Mouse (Mus musculus) bone marrow macrophage, adult 2 months (primary cell): ENCODE results near the gene Otub1. TPM values are rescaled to one million over a fixed set of nuclear protein-coding genes. Genes with fewer than 3 reads are reported as not detected.

ENCODE experiments used
- H3K27ac ChIP-seq: 2 replicates; pipeline ENCODE4 v1.5.1; 2012; ENCODE audit warnings: low read depth, low read length; ENCODE audit not compliant: insufficient read depth
- H3K4me1 ChIP-seq: 2 replicates; pipeline ENCODE4 v1.6.1; 2012; ENCODE audit warnings: low read length; ENCODE audit not compliant: control insufficient read depth, insufficient read depth
- H3K4me3 ChIP-seq: 2 replicates; pipeline ENCODE4 v1.5.1; 2012; ENCODE audit warnings: mild to moderate bottlenecking, low read length, moderate library complexity; ENCODE audit not compliant: insufficient read depth
- CTCF ChIP-seq: IDR thresholded peaks from 2 replicates; pipeline ENCODE4 v1.5.1; 2012; ENCODE audit warnings: low read depth, mild to moderate bottlenecking, low read length, moderate library complexity
- POLR2A ChIP-seq: IDR thresholded peaks from 2 replicates; pipeline ENCODE4 v1.6.1; 2012; ENCODE audit warnings: mild to moderate bottlenecking, low read depth, low read length, borderline replicate concordance
- polyA plus RNA-seq: library from polyadenylated mRNA; stranded (reverse); fragments of >200 nt; gene quantifications from 2 replicates; pipeline ENCODE4 v1.2.4, GENCODE M21; 2012; ENCODE audit not compliant: missing spikeins, insufficient read depth, insufficient read length

Otub1 gene
- polyA plus RNA-seq, 1 experiment: 88.1 TPM

DNA sequence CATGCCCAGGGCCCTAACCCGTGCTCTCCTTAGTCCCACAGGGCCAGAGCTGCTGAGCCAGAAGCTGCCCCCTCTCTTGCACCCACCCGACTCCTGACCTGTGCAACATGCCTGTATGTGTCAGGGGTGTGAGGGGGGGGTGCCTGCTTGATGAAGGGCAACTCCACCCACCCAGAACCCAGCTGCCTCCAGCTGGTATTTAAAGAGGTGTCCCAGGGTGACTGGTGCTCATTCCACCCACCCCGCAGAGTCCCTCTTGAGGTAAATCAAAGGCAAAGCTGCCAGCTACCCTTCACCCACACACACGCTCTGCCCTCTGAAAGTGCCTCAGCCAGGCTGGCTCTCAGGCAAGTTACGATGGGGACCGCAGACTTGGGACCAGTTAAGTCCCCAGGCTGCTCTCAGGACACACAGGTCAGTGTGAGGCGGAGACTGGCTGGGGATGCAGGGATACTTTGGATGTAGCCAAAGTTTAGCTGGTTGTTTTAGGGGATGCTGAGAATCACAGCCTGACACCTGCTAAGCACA, 56.9 kb downstream of the Otub1 start:
- H3K4me3 ChIP-seq: no peak overlapping the region
- no peak overlapping the region for H3K27ac ChIP-seq
- TF ChIP-seq POLR2A (no peak), CTCF (no peak)
- H3K4me1 ChIP-seq: peaks cover 1% of the 10 kb centered on the region

GRCm38 (mm10) chr19:7148541-7149085, 57.5 kb downstream of the Otub1 start:
- H3K4me1 ChIP-seq: peaks cover 6% of the 10 kb centered on the region
- no peak overlapping the region for H3K27ac ChIP-seq
- H3K4me3 ChIP-seq: no peak overlapping the region
- no peak for TF ChIP-seq CTCF
- no peak for TF ChIP-seq POLR2A

Other genes starting within 250 kb of the Otub1 start
- gene Ppp1r14b, start 231.3 kb downstream of the Otub1 start, polyA plus RNA-seq: 64.2 and 73.7 TPM in 2 replicates
- gene Plcb3, start 229.8 kb downstream of the Otub1 start, polyA plus RNA-seq: 39.8 and 40.6 TPM in 2 replicates
- 118 and 126 TPM in 2 replicates for gene Fkbp2, start 225.8 kb downstream of the Otub1 start, polyA plus RNA-seq
- 30.1 and 39.9 TPM in 2 replicates for gene Vegfb, start 218.7 kb downstream of the Otub1 start, polyA plus RNA-seq
- gene Dnajc4, start 213.7 kb downstream of the Otub1 start, polyA plus RNA-seq: 26.8 and 32.2 TPM in 2 replicates
- gene Nudt22, start 210.2 kb downstream of the Otub1 start, polyA plus RNA-seq: 9.6 and 11.1 TPM in 2 replicates
- 1.7 and 2.5 TPM in 2 replicates for gene Trpt1, start 210.2 kb downstream of the Otub1 start, polyA plus RNA-seq
- gene Fermt3, start 186.8 kb downstream of the Otub1 start, polyA plus RNA-seq: 179 and 190 TPM in 2 replicates
- gene Stip1, start 166.3 kb downstream of the Otub1 start, polyA plus RNA-seq: 54.7 and 56.2 TPM in 2 replicates
- 14.9 and 18.3 TPM in 2 replicates for gene Macrod1, start 149.5 kb downstream of the Otub1 start, polyA plus RNA-seq
- gene Flrt1, start 100.6 kb downstream of the Otub1 start, polyA plus RNA-seq: not detected in 2 replicates
- 562 and 638 TPM in 2 replicates for gene Cox8a, start 11.3 kb upstream of the Otub1 start, polyA plus RNA-seq
- 26.0 and 27.4 TPM in 2 replicates for gene Naa40, start 34.9 kb upstream of the Otub1 start, polyA plus RNA-seq
- 0.53 and 1.5 TPM in 2 replicates for gene Rcor2, start 61.0 kb upstream of the Otub1 start, polyA plus RNA-seq
- gene Mark2, start 135.5 kb upstream of the Otub1 start, polyA plus RNA-seq: 57.8 and 69.2 TPM in 2 replicates
- gene Spindoc, start 176.7 kb upstream of the Otub1 start, polyA plus RNA-seq: 19.0 and 19.7 TPM in 2 replicates
- gene 2700081O15Rik, start 211.3 kb upstream of the Otub1 start, polyA plus RNA-seq: 1.6 and 1.7 TPM in 2 replicates